Comparison of ENCODE assay signal across 11 mouse cellular contexts in genomic region chr10:96747015-96747663, GRCm38 (mm10).
"Had no signal": no experiment of that assay in that cellular context is flagged by ENCODE, and none has a peak within 500 bp of the region (broad histone marks: within the 10 kb centered on the region; RNA-seq: fewer than 3 reads in every experiment).

No protein-coding gene starts in this region.

- H3K4me3 ChIP-seq: left cerebral cortex, adult 2 months; limb, embryonic 10.5 days; liver, embryonic 15.5 days had no signal

- H3K36me3 ChIP-seq: limb, embryonic 10.5 days; liver, embryonic 15.5 days had no signal

- H3K9me3 ChIP-seq: limb, embryonic 10.5 days; liver, embryonic 15.5 days had no signal

- ATAC-seq: lung, postnatal 0 days; midbrain, embryonic 16.5 days had no signal

- H3K27ac ChIP-seq: left cerebral cortex, adult 2 months; limb, embryonic 10.5 days; liver, embryonic 15.5 days had no signal

- H3K9ac ChIP-seq: liver, embryonic 15.5 days had no signal

- H3K4me2 ChIP-seq: liver, embryonic 11.5 days; liver, embryonic 15.5 days had no signal

- H3K4me1 ChIP-seq: liver, embryonic 15.5 days had no signal

- DNase-seq: kidney, postnatal 25 days; lung, adult 2 months; lung, postnatal 36 days; right cerebral cortex, postnatal 14 days; thymus, postnatal 4 days had no signal
